Mouse (Mus musculus): ENCODE data around the gene Wfdc10. TPM values are rescaled to one million over a fixed set of nuclear protein-coding genes. Genes with fewer than 3 reads are reported as not detected.

The Wfdc10 gene
- polyA plus RNA-seq, 1 experiment from 2014 or later: not detected

DNA sequence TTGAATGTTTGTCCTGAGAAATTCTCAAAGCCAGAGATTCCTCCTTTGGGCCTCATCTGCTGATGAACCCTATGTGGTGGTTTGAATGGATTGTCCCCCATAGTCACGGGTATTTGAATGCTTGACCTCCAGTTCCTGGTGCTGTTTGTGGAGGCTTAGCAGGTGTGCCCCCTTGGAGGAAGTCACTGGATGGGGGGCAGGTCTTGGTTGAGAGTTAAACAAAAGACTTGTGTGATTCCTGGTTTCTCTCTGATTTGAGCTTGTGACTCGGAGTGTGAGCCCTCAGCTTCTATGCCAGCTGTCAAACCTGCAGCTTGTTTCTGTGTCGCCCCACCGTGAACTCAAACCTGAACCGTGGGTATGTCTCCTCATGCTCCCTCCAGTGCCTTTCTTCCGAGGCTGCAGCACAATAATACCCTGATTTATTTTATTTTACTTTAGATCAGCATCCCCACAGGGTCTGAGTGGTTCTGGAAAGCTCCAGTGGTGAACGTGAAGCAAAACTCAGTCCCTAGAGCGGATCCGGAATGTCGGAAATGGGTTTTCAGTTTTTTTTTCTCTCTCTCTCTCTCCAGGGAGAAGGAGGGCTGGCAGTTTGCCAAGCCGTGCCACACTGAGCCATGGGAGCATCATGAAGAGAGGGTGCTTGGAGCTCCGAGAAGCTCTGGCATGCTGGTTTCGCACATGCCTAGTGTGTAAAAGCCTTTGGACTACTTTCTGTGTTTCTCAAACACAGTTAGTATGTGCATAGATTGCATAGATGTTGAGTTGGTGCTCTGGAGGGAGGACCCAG lies 13.8 kb upstream of the Wfdc10 start:
- H3K9ac ChIP-seq (ENCODE audit: low read length): no peak overlapping the region
- WGBS: 85% methylated on average over 13 of the region's 13 CpGs
- no peak overlapping the region for H3K4me2 ChIP-seq (ENCODE audit: low read depth, low read length, severe bottlenecking)
- H3K4me1 ChIP-seq (replicated peaks; ENCODE audit: control insufficient read depth, insufficient read depth, low read length): no peaks in the 10 kb centered on the region
- ATAC-seq (replicated peaks; ENCODE audit: low FRiP score) (no peak), DNase-seq (ENCODE audit: low spot score) (no peak)
- H3K9me3 ChIP-seq (ENCODE audit: control insufficient read depth, low read length): no peaks in the 10 kb centered on the region
- H3K27me3 ChIP-seq (ENCODE audit: control insufficient read depth, insufficient read depth, low read length): no peaks in the 10 kb centered on the region
- H3K4me3 ChIP-seq (ENCODE audit: low read depth, low read length): no peak overlapping the region
- no peaks in the 10 kb centered on the region for H3K36me3 ChIP-seq (ENCODE audit: control insufficient read depth, insufficient read depth, low read length)
- no peak overlapping the region for H3K27ac ChIP-seq (ENCODE audit: low read depth, low read length)

DNA sequence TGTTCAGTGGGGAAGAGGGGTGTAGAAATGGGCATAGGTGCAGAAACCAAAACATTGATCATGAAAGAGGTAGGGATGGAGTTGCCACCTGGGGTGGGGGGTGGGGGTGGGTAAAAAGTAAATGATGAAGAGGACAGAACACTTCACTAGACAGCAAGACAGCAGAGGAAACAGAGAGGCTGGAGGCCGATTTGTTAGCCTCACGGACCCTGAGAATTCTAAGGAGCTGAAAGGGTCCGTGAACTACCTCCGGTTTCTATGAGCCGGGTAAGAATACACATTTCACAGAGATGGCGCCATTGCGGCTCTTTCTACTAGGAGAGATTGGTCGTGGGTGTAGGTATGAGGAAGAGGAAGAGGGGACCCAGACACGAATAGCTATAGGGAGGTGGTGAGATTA lies 637 bp downstream of the Wfdc10 start, which contains the start of gene Wfdc9:
Gene Wfdc9 (minus strand): TSS at position 101 of the 400 bp plus-strand sequence.
- Histone ChIP-seq H3K9me3 (ENCODE audit: control insufficient read depth, low read length) (no peaks in the 10 kb centered on the region), H3K27ac (ENCODE audit: low read depth, low read length) (no peak within 1 kb of the TSS), H3K4me1 (replicated peaks; ENCODE audit: control insufficient read depth, insufficient read depth, low read length) (no peaks in the 10 kb centered on the region), H3K36me3 (ENCODE audit: control insufficient read depth, insufficient read depth, low read length) (no peaks in the 10 kb centered on the region), H3K4me2 (ENCODE audit: low read depth, low read length, severe bottlenecking) (no peak within 1 kb of the TSS), H3K27me3 (ENCODE audit: control insufficient read depth, insufficient read depth, low read length) (no peaks in the 10 kb centered on the region), H3K9ac (ENCODE audit: low read length) (no peak within 1 kb of the TSS), H3K4me3 (ENCODE audit: low read depth, low read length) (no peak within 1 kb of the TSS)
- ATAC-seq (replicated peaks; ENCODE audit: low FRiP score) (no peak), DNase-seq (ENCODE audit: low spot score) (no peak)
- WGBS: 83% methylated on average over 9 of the region's 9 CpGs

DNA sequence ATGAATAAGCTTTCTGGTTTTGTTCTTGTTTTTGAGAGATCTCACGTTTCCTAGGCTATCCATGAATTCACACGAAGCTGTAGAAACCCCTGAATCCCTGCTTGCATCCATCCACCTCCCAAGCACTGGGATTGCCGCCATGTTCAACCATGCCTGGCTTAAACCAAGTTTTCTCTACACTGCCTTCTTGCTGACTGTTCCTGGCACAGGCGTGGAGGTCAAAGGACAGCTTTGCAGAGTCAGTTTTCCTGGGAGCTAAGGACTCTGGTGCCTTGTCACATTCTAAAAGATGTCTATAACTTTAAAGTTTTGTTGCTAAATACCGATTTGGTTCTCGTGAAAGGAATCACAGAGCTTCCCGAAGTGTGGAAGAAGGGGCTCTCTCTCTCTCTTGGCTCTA lies 9.0 kb downstream of the Wfdc10 start:
- no peak for DNase-seq (ENCODE audit: low spot score)
- H3K4me2 ChIP-seq (ENCODE audit: low read depth, low read length, severe bottlenecking): no peak overlapping the region
- H3K27me3 ChIP-seq (ENCODE audit: control insufficient read depth, insufficient read depth, low read length): no peaks in the 10 kb centered on the region
- no peaks in the 10 kb centered on the region; the same call in 1 of the 2 replicates for H3K9me3 ChIP-seq (ENCODE audit: control insufficient read depth, low read length)
- H3K4me3 ChIP-seq (ENCODE audit: low read depth, low read length): no peak overlapping the region
- WGBS: 87% methylated on average over 7 of the region's 7 CpGs
- H3K36me3 ChIP-seq (ENCODE audit: control insufficient read depth, insufficient read depth, low read length): no peaks in the 10 kb centered on the region
- no peak overlapping the region for H3K27ac ChIP-seq (ENCODE audit: low read depth, low read length)
- no peak for ATAC-seq (replicated peaks; ENCODE audit: low FRiP score)
- H3K4me1 ChIP-seq (replicated peaks; ENCODE audit: control insufficient read depth, insufficient read depth, low read length): no peaks in the 10 kb centered on the region
- no peak overlapping the region for H3K9ac ChIP-seq (ENCODE audit: low read length)

DNA sequence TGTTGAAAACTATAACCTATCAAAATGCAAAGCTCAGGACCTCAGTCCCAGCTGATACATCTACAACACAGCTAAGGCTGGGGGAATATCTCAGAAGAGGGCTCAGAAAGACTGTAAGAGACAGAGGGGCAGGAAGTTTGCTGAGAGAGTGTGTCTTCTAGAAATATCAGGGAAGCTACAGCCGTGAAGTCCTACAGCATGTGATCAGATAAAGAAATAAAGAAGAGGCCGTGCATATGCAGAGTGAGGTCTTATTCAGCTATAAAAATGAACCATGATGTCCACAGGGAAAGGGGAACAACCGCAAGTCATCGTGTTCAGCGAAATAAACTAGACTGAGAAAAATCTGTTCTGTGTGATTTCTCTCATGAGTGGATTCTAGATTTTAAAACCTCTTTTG lies 14.4 kb downstream of the Wfdc10 start:
- Histone ChIP-seq H3K9ac (ENCODE audit: low read length) (no peak overlapping the region), H3K4me3 (ENCODE audit: low read depth, low read length) (no peak overlapping the region), H3K27ac (ENCODE audit: low read depth, low read length) (no peak overlapping the region), H3K36me3 (ENCODE audit: control insufficient read depth, insufficient read depth, low read length) (no peaks in the 10 kb centered on the region), H3K4me1 (replicated peaks; ENCODE audit: control insufficient read depth, insufficient read depth, low read length) (no peaks in the 10 kb centered on the region), H3K27me3 (ENCODE audit: control insufficient read depth, insufficient read depth, low read length) (no peaks in the 10 kb centered on the region), H3K9me3 (ENCODE audit: control insufficient read depth, low read length) (no peaks in the 10 kb centered on the region; the same call in 1 of the 2 replicates), H3K4me2 (ENCODE audit: low read depth, low read length, severe bottlenecking) (no peak overlapping the region)
- ATAC-seq (replicated peaks; ENCODE audit: low FRiP score): no peak
- no peak for DNase-seq (ENCODE audit: low spot score)
- 87% methylated on average over 5 of the region's 5 CpGs for WGBS

DNA sequence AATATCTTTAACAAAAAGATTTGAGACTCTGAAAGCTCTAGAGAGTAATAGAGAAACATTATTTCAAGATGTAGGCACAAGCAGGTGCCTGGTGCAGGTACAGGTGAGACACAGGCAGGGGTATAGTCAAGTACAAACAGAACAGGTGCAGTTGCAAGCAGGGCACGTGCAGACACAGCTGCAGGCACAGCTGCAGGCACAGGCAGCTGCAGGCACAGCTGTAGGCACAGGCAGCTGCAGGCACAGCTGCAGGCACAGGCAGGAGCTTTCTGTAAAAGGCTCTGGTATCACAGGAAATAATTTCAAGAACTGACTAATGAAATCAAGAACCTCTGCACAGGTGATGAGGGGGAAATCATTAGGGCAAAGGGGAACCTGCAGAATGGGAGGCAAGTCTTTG lies 15.1 kb downstream of the Wfdc10 start:
- Histone ChIP-seq H3K4me2 (ENCODE audit: low read depth, low read length, severe bottlenecking) (no peak overlapping the region), H3K4me3 (ENCODE audit: low read depth, low read length) (no peak overlapping the region), H3K9ac (ENCODE audit: low read length) (no peak overlapping the region), H3K36me3 (ENCODE audit: control insufficient read depth, insufficient read depth, low read length) (no peaks in the 10 kb centered on the region), H3K27me3 (ENCODE audit: control insufficient read depth, insufficient read depth, low read length) (no peaks in the 10 kb centered on the region), H3K9me3 (ENCODE audit: control insufficient read depth, low read length) (no peaks in the 10 kb centered on the region; the same call in 1 of the 2 replicates), H3K4me1 (replicated peaks; ENCODE audit: control insufficient read depth, insufficient read depth, low read length) (no peaks in the 10 kb centered on the region), H3K27ac (ENCODE audit: low read depth, low read length) (no peak overlapping the region)
- WGBS: 23% methylated on average over 1 of the region's 1 CpGs
- DNase-seq (ENCODE audit: low spot score): no peak
- no peak for ATAC-seq (replicated peaks; ENCODE audit: low FRiP score)

DNA sequence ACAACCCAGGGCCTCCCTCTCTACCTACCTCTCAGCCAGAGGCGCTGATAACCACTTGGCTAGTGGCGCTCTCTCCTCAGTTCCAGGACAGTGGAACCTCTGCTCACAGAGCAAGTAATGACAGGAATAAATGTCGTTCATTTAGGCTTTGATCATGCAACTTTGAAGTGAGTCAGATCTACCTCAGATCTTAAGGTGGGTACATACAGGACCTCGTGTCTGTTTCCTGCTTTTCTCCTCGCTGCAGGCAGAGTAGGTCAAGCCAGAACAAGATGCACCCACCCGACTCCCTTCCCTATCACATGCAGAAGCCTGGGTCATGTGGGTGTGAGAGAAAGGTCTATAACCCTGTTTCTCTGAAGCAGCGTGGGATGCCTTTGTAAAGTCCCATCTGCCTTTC lies 18.1 kb downstream of the Wfdc10 start, which contains the start of gene Wfdc11:
Gene Wfdc11 (minus strand): TSS at position 101 of the 400 bp plus-strand sequence.
- ATAC-seq (replicated peaks; ENCODE audit: low FRiP score) (no peak), DNase-seq (ENCODE audit: low spot score) (peak; percentile 21)
- Histone ChIP-seq H3K4me1 (replicated peaks; ENCODE audit: control insufficient read depth, insufficient read depth, low read length) (no peaks in the 10 kb centered on the region), H3K9me3 (ENCODE audit: control insufficient read depth, low read length) (no peaks in the 10 kb centered on the region), H3K4me3 (ENCODE audit: low read depth, low read length) (no peak within 1 kb of the TSS), H3K9ac (ENCODE audit: low read length) (no peak within 1 kb of the TSS), H3K27me3 (ENCODE audit: control insufficient read depth, insufficient read depth, low read length) (no peaks in the 10 kb centered on the region), H3K36me3 (ENCODE audit: control insufficient read depth, insufficient read depth, low read length) (no peaks in the 10 kb centered on the region), H3K4me2 (ENCODE audit: low read depth, low read length, severe bottlenecking) (no peak within 1 kb of the TSS), H3K27ac (ENCODE audit: low read depth, low read length) (no peak within 1 kb of the TSS)
- WGBS: 86% methylated on average over 7 of the region's 7 CpGs

DNA sequence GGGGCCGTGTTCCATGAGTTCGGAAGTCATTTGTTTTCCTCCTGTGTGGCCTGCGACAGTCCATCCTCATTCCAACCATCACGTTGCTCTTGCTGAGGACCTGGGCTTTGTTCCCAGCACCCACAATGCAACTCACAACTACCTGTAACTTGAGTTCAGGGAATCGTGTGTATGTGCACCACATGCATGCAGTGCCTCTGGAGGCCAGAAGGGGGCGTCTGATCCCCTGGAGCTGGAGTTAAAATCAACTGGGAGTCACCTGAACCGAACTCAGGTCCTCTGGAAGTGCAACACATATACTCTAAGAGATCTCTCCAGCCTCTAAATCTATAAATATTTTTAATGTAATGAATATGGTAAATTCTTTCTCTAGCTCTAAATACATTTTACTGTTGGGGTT lies 20.3 kb downstream of the Wfdc10 start:
- Histone ChIP-seq H3K9me3 (ENCODE audit: control insufficient read depth, low read length) (no peaks in the 10 kb centered on the region), H3K4me1 (replicated peaks; ENCODE audit: control insufficient read depth, insufficient read depth, low read length) (no peaks in the 10 kb centered on the region), H3K27me3 (ENCODE audit: control insufficient read depth, insufficient read depth, low read length) (no peaks in the 10 kb centered on the region), H3K4me2 (ENCODE audit: low read depth, low read length, severe bottlenecking) (no peak overlapping the region), H3K27ac (ENCODE audit: low read depth, low read length) (no peak overlapping the region), H3K9ac (ENCODE audit: low read length) (no peak overlapping the region), H3K4me3 (ENCODE audit: low read depth, low read length) (no peak overlapping the region), H3K36me3 (ENCODE audit: control insufficient read depth, insufficient read depth, low read length) (no peaks in the 10 kb centered on the region)
- 82% methylated on average over 7 of the region's 7 CpGs for WGBS
- no peak for DNase-seq (ENCODE audit: low spot score)
- no peak for ATAC-seq (replicated peaks; ENCODE audit: low FRiP score)

DNA sequence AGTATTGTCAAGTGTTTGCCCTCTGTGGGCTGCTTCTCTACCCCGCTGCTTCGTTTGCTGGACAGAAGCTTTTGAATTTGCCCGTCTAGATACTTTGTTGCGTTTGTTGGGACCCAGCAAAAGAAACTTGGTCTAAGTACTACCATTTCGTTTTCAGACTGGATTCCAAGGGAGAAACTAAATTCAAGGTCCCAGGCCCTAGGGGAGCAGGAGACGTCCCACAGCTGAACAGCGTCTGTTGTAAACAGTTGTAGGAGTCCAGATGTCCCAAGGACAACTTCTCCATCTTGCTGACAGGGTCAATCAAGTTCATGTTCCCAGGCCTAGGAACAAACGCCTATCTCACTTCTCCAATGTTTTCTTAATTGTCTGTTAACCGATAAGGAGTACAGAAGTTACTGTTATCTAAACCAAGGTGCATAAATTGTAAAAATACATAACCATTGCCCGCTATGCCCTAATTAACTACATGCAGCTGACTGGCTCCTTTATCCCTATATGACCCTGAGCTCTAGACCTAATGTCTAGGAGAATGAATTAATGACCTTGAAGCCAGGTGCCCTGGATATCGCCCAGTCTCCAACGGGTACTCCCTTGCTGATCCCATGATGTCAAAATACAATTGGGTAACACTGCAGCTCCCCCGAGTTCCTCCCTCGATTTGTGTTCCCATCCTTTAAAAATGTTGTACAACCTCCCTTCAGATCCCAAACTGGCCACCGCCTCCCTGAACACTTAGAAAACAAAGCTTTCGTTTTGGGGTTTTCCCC lies 21.3 kb downstream of the Wfdc10 start:
- H3K4me3 ChIP-seq (ENCODE audit: low read depth, low read length): no peak overlapping the region
- no peaks in the 10 kb centered on the region for H3K9me3 ChIP-seq (ENCODE audit: control insufficient read depth, low read length)
- H3K27me3 ChIP-seq (ENCODE audit: control insufficient read depth, insufficient read depth, low read length): no peaks in the 10 kb centered on the region
- ATAC-seq (replicated peaks; ENCODE audit: low FRiP score) (no peak), DNase-seq (ENCODE audit: low spot score) (no peak)
- no peak overlapping the region for H3K9ac ChIP-seq (ENCODE audit: low read length)
- no peaks in the 10 kb centered on the region for H3K4me1 ChIP-seq (replicated peaks; ENCODE audit: control insufficient read depth, insufficient read depth, low read length)
- H3K4me2 ChIP-seq (ENCODE audit: low read depth, low read length, severe bottlenecking): no peak overlapping the region
- 88% methylated on average over 16 of the region's 16 CpGs for WGBS
- no peak overlapping the region for H3K27ac ChIP-seq (ENCODE audit: low read depth, low read length)
- no peaks in the 10 kb centered on the region for H3K36me3 ChIP-seq (ENCODE audit: control insufficient read depth, insufficient read depth, low read length)

All from forebrain, embryonic 11.5 days (tissue).